Mouse (Mus musculus): ENCODE measurements around the gene Ctnnd2.

GRCm38 (mm10) chr15:30322543-30322942 is 150.2 kb downstream of the Ctnnd2 start:
- TF ChIP-seq CTCF (IDR thresholded peaks at IDR 0.05; ENCODE audit: low read depth, low read length) (no peak), POLR2A (IDR thresholded peaks at IDR 0.05; ENCODE audit: extremely low read depth, insufficient read depth, low read length) (no peak)
